Mouse (Mus musculus): ENCODE results near the gene Rbm43. TPM values are rescaled to one million over a fixed set of nuclear protein-coding genes. Genes with fewer than 3 reads are reported as not detected.
"Not testable (repeated sequence)": the region's sequence is repeated elsewhere in the genome, so short reads cannot be mapped to it uniquely, and the experiment has no call there.

The Rbm43 gene
- polyA plus RNA-seq, 1 experiment from 2014 or later = 8.4 TPM

DNA sequence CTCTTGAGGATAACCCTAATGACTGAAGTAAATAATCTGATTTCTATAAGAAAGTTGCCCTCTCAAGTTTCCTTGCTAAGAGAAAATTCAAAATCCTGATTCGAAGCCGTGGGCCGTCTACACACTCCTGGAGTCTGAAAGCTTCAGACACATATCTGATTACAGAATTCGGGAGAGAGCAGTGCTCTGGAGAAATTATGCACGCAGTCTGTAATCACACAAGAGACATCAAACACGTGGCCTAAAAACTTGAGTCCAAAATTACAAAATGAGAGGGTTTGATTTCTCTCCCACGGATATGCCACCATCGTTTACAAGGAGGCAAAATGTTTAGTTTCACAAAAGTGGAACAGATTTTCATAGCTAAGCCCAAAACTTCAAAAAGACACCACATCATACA lies 29.3 kb downstream of the Rbm43 start:
- Histone ChIP-seq H3K4me3 (no peak overlapping the region), H3K27me3 (ENCODE audit: insufficient read depth, poor library complexity, severe bottlenecking) (no peaks in the 10 kb centered on the region), H3K36me3 (no peaks in the 10 kb centered on the region), H3K27ac (no peak overlapping the region), H3K9me3 (no peaks in the 10 kb centered on the region), H3K4me1 (replicated peaks) (peaks cover 10% of the 10 kb centered on the region; the same call in 1 of the 2 replicates)
- DNase-seq (ENCODE audit: low spot score) = no peak
- 83% methylated on average over 8 of the region's 8 CpGs for WGBS

DNA sequence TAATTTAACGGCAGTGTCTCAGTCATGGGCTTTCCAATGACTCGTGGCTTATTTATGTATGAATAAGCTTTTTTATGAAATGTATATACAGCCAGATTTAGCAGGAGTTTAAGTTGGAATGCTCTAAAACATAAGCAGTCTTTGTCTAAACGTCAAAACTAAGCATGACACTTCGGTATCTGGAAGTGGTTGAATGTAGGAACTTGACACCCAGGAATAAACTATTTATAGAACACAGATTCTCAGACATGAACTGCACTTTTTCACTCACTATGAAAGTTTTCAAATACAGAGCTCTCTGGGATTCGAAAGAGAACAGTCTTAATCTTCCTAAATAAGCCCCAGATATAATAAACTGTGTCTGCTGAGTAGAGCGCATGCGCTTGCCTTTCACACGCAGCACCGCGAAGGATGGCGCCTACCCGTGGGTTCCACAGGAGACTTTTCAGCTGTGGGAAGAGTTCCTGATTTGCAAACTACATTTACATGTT lies 42.5 kb downstream of the Rbm43 start:
- no peaks in the 10 kb centered on the region for H3K9me3 ChIP-seq
- no peaks in the 10 kb centered on the region for H3K27me3 ChIP-seq (ENCODE audit: insufficient read depth, poor library complexity, severe bottlenecking)
- H3K4me1 ChIP-seq (replicated peaks) = no peaks in the 10 kb centered on the region
- DNase-seq (ENCODE audit: low spot score) = no peak
- no peak overlapping the region for H3K27ac ChIP-seq
- WGBS = 90% methylated on average over 12 of the region's 12 CpGs
- H3K4me3 ChIP-seq = no peak overlapping the region
- H3K36me3 ChIP-seq = no peaks in the 10 kb centered on the region

DNA sequence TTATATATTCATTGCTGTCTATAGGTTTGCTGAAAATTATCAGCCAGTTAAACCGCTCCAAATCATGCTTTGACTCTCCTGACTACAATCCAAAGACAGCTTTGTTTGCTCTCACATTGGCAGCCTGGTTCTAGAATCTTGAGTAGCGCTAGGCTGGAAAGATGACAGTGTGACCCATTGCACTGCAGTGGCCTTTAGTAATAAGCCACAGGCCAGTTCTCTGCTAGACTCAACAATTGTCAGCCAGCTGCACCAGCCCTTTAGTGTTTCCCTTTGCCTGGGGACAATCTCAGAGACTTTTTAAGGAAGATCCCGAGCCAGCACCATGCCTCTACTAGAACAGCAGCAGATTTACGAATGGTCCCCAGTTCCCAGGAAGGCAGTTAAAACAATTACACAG lies 44.0 kb downstream of the Rbm43 start:
- H3K27me3 ChIP-seq (ENCODE audit: insufficient read depth, poor library complexity, severe bottlenecking) = no peaks in the 10 kb centered on the region
- H3K36me3 ChIP-seq = no peaks in the 10 kb centered on the region
- no peak for DNase-seq (ENCODE audit: low spot score)
- no peak overlapping the region for H3K4me3 ChIP-seq
- 90% methylated on average over 4 of the region's 4 CpGs for WGBS
- no peaks in the 10 kb centered on the region for H3K4me1 ChIP-seq (replicated peaks)
- no peak overlapping the region for H3K27ac ChIP-seq
- peaks cover 3% of the 10 kb centered on the region; the same call in 1 of the 2 replicates for H3K9me3 ChIP-seq

DNA sequence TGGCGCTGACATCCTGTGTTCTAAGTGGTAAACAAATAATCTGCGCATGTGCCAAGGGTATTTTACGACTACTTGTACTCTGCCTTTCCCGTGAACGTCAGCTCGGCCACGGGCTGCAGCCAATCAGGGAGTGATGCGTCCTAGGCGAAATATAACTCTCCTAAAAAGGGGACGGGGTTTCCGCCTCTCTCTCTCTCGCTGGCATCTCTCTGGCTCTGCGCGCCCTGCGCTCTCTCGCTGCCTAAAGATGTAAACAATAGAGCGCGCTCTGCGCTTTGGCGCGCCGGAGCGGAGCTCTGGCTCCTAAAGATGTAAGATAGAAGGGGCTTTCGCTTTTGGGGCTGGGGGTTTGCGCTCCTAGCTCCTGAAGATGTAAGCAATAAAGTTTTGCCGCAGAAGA lies 44.8 kb downstream of the Rbm43 start:
- not testable (repeated sequence) for H3K27ac ChIP-seq; H3K4me3 ChIP-seq; H3K27me3 ChIP-seq (ENCODE audit: insufficient read depth, poor library complexity, severe bottlenecking); DNase-seq (ENCODE audit: low spot score); H3K36me3 ChIP-seq; H3K4me1 ChIP-seq (replicated peaks); H3K9me3 ChIP-seq
- WGBS = 96% methylated on average over 21 of the region's 26 CpGs

DNA sequence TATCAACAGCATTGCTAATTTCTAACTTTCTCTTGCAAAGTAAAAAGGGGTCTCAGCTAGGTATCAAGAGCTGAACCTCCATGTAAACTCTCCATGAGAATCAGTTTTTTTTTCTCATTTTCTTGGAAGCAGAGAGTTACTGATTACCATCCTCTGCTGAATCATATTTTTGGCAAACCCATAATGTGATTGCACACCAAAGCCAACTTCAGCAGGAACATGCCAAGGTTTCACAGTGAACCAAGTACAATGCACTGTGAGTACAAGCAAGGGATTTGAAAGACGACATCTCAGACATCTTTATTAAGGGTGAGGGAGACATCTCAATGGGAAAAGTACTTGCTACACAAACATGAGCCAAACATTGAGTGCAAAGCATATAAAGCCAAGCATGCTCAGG lies 54.8 kb downstream of the Rbm43 start:
- Histone ChIP-seq H3K4me3 (no peak overlapping the region), H3K27me3 (ENCODE audit: insufficient read depth, poor library complexity, severe bottlenecking) (no peaks in the 10 kb centered on the region), H3K9me3 (no peaks in the 10 kb centered on the region), H3K27ac (no peak overlapping the region), H3K4me1 (replicated peaks) (no peaks in the 10 kb centered on the region), H3K36me3 (no peaks in the 10 kb centered on the region)
- DNase-seq (ENCODE audit: low spot score) = no peak
- 81% methylated on average over 1 of the region's 1 CpGs for WGBS

Other genes with a start within 250 kb of the Rbm43 start
- gene Nmi, start 38.3 kb upstream of the Rbm43 start, polyA plus RNA-seq (2016; fragmentation: Nextera tagmentation; extraction: Ambion mirVana) = 4.6 and 7.0 TPM in 2 replicates
- 23.7 and 28.6 TPM in 2 replicates for gene Tnfaip6, start 102.8 kb upstream of the Rbm43 start, polyA plus RNA-seq (2016; fragmentation: Nextera tagmentation; extraction: Ambion mirVana)
- 26.2 and 41.2 TPM in 2 replicates for gene Rif1, start 137.7 kb upstream of the Rbm43 start, polyA plus RNA-seq (2016; fragmentation: Nextera tagmentation; extraction: Ambion mirVana)